ENCODE assay signal across 17 mouse cellular contexts in the genomic region with DNA sequence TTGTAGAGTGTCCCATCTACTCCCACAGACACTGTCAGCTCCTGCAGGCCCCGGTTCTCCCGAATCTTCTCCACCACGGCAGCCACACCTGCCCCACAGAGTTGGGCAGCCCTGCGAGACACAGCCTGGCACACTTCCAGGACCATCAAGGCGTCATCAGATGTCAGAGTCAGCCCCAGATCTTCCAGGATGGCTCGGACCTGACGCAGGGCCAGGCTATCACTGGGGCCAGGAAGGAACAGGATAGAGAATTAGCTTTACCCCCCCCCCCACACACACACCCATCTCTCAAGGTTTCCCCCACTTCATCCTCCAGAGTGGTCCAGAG.
"Had no signal": no experiment of that assay in that cellular context is flagged by ENCODE, and none has a peak within 500 bp of the region (broad histone marks: within the 10 kb centered on the region; RNA-seq: fewer than 3 reads in every experiment).

No protein-coding gene starts in this region.

- H3K9me3 ChIP-seq: liver, embryonic 13.5 days; megakaryocyte, embryonic 14.5 days; neural tube, embryonic 12.5 days; neural tube, embryonic 15.5 days had no signal

- H3K9ac ChIP-seq: liver, embryonic 13.5 days; neural tube, embryonic 12.5 days; neural tube, embryonic 15.5 days had no signal

- DNase-seq: kidney, adult 18-20 months; kidney, adult 9 months; kidney, postnatal 14 days; kidney, postnatal 4 days; liver, embryonic 13.5 days; right cerebral cortex, postnatal 4 days; thymus, adult 2 months; thymus, postnatal 14 days; thymus, postnatal 4 days had no signal

- H3K36me3 ChIP-seq: liver, embryonic 13.5 days; neural tube, embryonic 12.5 days had no signal

- H3K4me1 ChIP-seq: liver, embryonic 13.5 days; megakaryocyte, embryonic 14.5 days had no signal

- H3K27me3 ChIP-seq: liver, embryonic 13.5 days had no signal

- H3K27ac ChIP-seq: liver, embryonic 13.5 days; neural tube, embryonic 12.5 days; neural tube, embryonic 15.5 days; stomach, postnatal 0 days had no signal

- ATAC-seq: inflammation-experienced regulatory T-cells, adult 6 months; intestine, embryonic 16.5 days; midbrain, embryonic 16.5 days had no signal

- H3K4me2 ChIP-seq: liver, embryonic 13.5 days; midbrain, embryonic 11.5 days; neural tube, embryonic 12.5 days; neural tube, embryonic 15.5 days had no signal

- H3K4me3 ChIP-seq: liver, embryonic 13.5 days; megakaryocyte, embryonic 14.5 days; neural tube, embryonic 12.5 days; neural tube, embryonic 15.5 days had no signal
